Mouse (Mus musculus): ENCODE data around the gene Klhl7.
A peak's percentile ranks its signal among the peaks of the same experiment; 100 is the strongest.

Klhl7 gene

GRCm38 (mm10) chr5:24100106-24100809 is at the start of gene Klhl7:
Klhl7 (plus strand) TSS chr5:24100605.
- peak; percentile 60 for DNase-seq (ENCODE audit: low spot score)

DNA sequence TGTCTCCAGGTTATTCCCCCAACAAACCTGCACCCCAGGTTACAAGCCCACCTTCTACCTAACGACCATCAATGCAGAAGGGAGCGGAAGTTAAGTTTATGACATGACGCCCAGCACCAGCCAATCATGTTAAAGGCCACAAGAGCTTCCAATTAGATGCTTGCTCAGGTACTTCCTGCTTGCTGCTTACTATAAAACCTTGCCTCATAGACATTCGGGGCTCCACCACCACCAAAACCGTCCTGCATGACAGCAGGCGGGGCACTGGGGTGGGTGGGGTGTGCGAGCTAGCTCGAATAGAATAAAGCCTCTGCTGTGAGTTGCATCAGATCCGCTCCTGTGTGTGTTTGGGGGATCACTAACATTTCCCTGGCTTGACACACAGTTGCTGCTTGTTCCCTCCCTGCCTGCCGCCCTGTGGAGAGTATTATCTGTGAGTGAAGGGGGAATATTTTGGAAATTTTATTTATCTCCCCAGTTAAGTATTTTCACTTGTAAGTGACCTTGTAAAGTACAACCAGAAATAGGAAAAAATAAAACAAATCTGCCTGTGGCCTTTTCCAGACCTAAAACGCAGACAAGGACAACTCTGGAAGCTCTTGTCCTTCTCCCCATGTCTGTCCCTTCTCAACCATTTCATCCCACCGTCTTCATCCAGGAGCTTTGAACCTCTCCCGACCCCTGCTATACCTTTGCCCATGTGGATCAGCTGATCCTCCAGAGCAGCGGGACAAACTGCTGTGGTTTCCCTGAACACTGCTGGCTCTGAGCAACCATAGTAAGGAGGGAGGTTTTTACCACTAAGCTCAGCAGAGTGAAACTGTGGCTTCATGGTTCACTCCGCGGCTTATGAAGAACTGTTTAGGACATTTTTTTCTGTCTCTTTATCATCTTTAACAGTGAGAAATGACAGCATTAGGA is 48.4 kb upstream of the Klhl7 start:
- DNase-seq (ENCODE audit: low spot score), result no peak

- DNase-seq (ENCODE audit: low spot score), result no peak
Observed at GRCm38 (mm10) chr5:24053245-24054190, 46.9 kb upstream of the Klhl7 start.

DNA sequence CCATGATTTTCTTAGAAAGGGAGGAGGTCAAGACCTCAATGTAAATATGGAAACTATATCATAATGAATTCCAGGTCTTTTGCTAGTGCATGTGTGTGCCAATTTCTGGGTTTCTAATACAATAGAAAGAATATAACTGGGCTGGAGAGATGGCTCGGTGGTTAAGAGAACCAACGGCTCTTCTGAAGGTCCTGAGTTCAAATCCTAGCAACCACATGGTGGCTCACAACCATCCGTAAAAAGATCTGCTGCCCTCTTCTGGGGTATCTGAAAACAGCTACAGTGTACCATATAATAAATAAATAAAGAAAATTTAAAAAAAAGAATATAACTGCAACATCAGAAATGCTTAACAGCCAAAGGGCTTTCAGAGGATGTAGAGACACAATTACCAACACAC is 46.0 kb upstream of the Klhl7 start:
- DNase-seq (ENCODE audit: low spot score), result no peak

- DNase-seq (ENCODE audit: low spot score), result no peak
Observed at GRCm38 (mm10) chr5:24056865-24057264, 43.5 kb upstream of the Klhl7 start.

GRCm38 (mm10) chr5:24057592-24057991 is 42.8 kb upstream of the Klhl7 start:
- no peak for DNase-seq (ENCODE audit: low spot score)

- DNase-seq (ENCODE audit: low spot score), result no peak
Observed at GRCm38 (mm10) chr5:24060949-24061348, 39.5 kb upstream of the Klhl7 start.

DNA sequence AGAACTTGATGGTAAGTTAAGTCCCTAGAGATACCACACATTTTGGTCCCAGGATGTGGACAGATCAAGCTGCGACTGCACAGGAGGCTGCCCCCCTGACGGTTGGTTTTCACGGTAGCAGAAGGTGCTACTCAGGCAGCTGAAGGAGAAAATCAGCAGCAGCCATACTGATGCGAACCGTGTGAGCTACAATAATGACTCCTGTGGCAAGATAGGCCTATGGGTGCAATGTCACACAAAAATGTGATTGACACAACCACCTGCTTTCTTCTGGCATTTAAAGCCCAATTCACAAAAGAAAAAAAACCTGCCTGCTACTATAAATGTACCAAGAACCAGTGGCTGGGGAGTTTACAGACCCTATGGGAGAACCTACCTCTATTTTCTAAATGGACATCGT is 37.4 kb upstream of the Klhl7 start:
- DNase-seq (ENCODE audit: low spot score), result no peak

- DNase-seq (ENCODE audit: low spot score), result no peak
Observed at GRCm38 (mm10) chr5:24063545-24063944, 36.9 kb upstream of the Klhl7 start.

DNA sequence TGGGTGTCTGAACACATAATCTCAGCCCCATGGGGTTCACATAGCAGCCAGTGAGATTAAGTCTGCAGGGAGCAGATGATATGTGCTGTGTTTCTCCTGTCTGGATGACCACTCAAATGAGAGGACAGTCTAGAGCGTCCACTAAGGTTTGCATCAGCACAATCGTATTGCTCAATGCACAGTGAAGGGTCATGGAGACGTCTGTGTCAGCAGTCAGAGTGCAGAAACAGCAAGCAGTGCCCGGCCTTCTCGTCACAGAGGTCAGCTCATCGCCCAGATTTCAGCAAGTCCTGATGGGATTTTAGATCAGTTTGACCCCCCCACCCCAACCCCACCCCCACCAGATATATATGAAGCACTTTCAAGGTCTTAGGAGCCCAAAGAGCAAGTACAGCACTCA is 31.4 kb upstream of the Klhl7 start:
- DNase-seq (ENCODE audit: low spot score), result no peak

DNA sequence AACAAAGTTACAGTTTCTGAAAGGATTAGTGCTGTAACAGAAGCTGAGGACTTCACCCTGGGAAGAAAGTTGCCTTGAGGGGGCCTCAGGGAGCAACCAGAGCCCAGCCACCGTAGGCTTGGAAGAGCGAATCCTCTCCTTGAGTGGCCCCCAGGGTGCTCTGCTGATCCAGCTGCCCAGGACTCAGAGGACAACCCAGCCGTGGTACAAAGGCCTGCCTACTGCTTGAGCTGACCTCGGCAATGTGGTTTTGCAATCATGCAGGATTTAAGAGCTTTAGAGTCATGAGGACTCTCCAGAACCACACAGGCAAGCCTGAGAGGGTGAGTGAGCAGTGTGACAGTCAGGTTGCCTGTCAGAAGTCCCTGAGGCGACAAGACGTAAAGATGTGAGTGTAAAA is 28.4 kb upstream of the Klhl7 start:
- no peak for DNase-seq (ENCODE audit: low spot score)

DNA sequence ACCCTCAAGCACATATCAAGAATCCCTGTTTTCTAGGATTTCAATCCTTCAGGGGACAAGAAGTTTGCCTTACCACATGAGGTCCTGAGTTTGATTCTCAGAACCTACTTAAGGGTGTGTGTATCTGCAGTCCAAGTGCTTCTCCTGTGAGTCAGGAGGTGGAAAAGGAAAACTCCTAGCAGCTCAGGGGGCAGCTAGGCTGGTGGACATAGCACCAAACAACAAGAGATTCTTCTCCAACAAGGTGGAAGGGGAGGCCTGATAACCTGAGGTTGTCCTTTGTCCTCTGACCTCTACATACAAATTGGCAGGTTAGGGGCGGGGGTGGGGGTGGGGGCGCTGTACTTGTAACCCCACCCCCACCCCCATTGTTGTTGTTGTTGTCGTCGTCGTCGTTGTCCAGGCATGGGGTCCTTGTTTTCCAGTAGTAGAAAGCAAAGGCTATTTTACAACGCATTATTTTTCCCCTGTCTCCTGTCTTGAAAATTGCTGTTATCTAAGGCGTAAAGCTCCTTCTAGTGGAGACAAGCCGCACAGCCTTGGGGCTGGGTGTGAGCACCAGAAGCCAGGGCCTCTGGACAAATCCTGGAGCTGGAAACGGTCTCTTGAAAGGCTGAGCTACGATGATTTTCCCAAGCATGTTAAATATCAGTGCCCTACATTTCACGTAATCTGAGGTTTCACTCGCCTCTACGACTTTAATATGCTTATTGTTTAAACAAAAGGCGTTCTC is 23.3 kb upstream of the Klhl7 start:
- DNase-seq (ENCODE audit: low spot score), result peak; percentile 16

- no peak for DNase-seq (ENCODE audit: low spot score)
Observed at GRCm38 (mm10) chr5:24077739-24078306, 22.6 kb upstream of the Klhl7 start.

DNA sequence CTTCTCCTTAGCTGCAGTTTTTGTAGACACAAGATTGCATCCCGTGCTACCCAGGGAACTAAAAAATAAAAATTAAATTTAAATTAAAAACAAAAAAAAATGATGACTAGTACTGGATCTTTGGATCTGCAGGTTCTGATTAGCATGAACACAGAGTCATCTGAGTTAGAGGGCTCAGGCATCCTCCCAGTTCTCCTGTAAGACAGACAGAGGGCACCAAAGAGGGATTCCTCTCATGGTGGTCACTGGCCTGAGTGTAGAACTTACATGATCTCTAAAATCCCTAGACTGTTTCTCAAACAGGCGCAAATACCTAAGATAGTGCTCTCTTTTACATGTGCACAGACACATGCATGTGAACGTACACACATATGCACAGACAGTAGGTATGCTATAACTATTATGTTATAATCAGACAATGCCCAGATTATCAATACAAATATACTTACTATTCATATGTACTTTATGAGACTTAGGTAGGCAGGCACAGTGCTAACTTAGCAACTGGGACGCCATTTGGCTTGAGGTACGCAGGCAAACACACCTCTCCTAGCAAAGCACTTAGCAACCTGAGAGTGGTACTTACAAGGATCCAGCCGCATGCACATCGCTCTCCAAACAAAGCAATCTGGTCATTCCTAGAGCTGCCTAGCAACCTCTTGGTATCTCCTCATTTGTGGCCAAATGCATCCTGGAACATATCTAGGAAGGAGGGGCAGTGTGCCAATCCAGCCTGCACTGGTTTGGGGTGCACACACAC is 21.8 kb upstream of the Klhl7 start:
- DNase-seq (ENCODE audit: low spot score), result no peak

- DNase-seq (ENCODE audit: low spot score), result no peak
Observed at GRCm38 (mm10) chr5:24080826-24081225, 19.6 kb upstream of the Klhl7 start.

- no peak for DNase-seq (ENCODE audit: low spot score)
Observed at GRCm38 (mm10) chr5:24084835-24085234, 15.6 kb upstream of the Klhl7 start.

DNA sequence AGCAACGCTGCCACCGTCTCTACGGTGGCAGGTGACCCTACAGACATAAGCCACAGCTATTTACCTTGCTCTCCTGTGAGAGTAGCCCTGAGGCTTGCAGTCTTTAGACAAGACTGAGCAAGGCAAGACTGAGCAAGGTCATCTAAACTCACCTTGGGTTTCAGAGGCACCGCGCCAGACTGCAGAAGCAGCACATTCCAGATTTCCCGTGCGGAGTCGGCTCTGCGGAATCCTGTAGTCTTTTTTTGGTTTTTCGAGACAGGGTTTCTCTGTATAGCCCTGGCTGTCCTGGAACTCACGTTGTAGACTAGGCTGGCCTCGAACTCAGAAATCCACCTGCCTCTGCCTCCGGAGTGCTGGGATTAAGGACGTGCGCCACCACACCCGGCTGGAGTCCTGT is 14.2 kb upstream of the Klhl7 start:
- no peak for DNase-seq (ENCODE audit: low spot score)

GRCm38 (mm10) chr5:24086865-24087264 is 13.5 kb upstream of the Klhl7 start:
- DNase-seq (ENCODE audit: low spot score), result no peak

DNA sequence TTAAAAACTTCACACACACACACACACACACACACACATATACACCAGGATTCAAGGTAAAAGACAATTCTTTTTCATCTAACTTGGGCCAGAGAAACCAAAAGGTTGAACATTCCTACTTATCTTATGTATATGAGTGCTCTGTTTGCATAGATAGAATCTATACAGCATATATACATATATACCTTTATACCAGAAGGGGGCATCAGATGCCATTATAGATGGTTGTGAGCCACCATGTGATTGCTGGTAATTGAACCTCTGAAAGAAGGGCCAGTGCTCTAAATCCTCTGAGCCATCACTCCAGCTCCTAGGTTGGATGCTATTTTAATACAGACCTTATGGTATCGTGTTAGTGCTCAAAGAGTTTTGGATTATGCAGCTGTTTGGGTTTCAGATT is 12.0 kb upstream of the Klhl7 start:
- no peak for DNase-seq (ENCODE audit: low spot score)

DNA sequence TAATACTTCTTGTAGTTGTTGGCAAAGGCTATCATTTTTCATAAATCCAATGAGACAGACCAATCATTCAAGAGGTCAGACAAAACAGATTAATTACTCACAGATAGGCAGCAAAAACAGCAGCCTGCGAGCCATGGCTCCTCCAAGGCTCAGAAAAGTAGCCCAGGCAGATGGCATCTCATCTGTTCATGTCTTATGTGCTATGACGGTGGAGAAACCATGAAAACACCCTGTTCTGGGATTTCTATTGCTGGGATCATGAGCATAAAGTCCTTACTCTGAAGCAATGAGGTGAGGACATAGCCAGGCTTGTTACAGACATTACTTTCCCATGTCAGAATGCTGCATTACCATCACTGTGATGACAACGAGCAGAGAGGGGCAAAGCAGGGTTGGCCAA is 7.9 kb upstream of the Klhl7 start:
- no peak for DNase-seq (ENCODE audit: low spot score)
